Mouse (Mus musculus): ENCODE measurements at regions not wholly inside any gene's neighbourhood (a gene's known extent, or its start where the extent isn't known, plus 50 kb on each side); places are given as distances from the start of the nearest gene placed in this dataset.

GRCm38 (mm10) chr16:30900121-30900520 is 181.1 kb downstream of the Xxylt1 start:
- no peak for ATAC-seq (ENCODE audit: poor library complexity, severe bottlenecking)

- ATAC-seq (ENCODE audit: poor library complexity, severe bottlenecking), result no peak
These were observed 179.9 kb downstream of the Xxylt1 start for GRCm38 (mm10) chr16:30901309-30901708.
